Mouse (Mus musculus) MEL (cell line): ENCODE measurements around the gene Gm49391. TPM values are rescaled to one million over a fixed set of nuclear protein-coding genes. Genes with fewer than 3 reads are reported as not detected.
"Not testable (repeated sequence)": the region's sequence is repeated elsewhere in the genome, so short reads cannot be mapped to it uniquely, and the experiment has no call there.

ENCODE experiments used
- DNase-seq: peaks from one replicate; pipeline ENCODE4 v3.0.0; 2011; ENCODE audit warnings: low read depth, low spot score
- H3K27ac ChIP-seq: 2 replicates; pipeline ENCODE4 v1.5.1; 2012; ENCODE audit warnings: low read depth, mild to moderate bottlenecking, control low read depth, low read length, moderate library complexity; ENCODE audit not compliant: control insufficient read depth
- H3K27me3 ChIP-seq, 2 experiments: fragments of 150-350 bp in 1 of 2; sonication (generic) in 1 of 2; 2 replicates each; pipeline ENCODE4 v1.6.1; 2012; ENCODE audit warnings: low read length in 2 of 2, mild to moderate bottlenecking in 2 of 2, improper control_type of control experiment in 1 of 2, moderate library complexity in 1 of 2; ENCODE audit not compliant: insufficient read depth in 2 of 2, control insufficient read depth in 1 of 2
- H3K36me3 ChIP-seq, 2 experiments: 2 replicates each; pipeline ENCODE4 v1.6.1; 2012 to 2014; ENCODE audit warnings: low read length in 2 of 2, improper control_type of control experiment in 1 of 2, inconsistent platforms in 1 of 2, mild to moderate bottlenecking in 1 of 2; ENCODE audit not compliant: insufficient read depth in 2 of 2, control insufficient read depth in 1 of 2
- H3K4me1 ChIP-seq, 2 experiments: fragments of 150-350 bp in 1 of 2; sonication (generic) in 1 of 2; 2 replicates each; pipeline ENCODE4 v1.6.1; 2012; ENCODE audit warnings: low read length in 2 of 2, improper control_type of control experiment in 1 of 2, mild to moderate bottlenecking in 1 of 2; ENCODE audit not compliant: insufficient read depth in 2 of 2, control insufficient read depth in 1 of 2
- H3K4me3 ChIP-seq, 2 experiments: fragments of 150-350 bp in 1 of 2; sonication (generic) in 1 of 2; 2 replicates each; pipeline ENCODE4 v1.5.1; 2012; ENCODE audit warnings: low read depth in 2 of 2, low read length in 2 of 2, mild to moderate bottlenecking in 2 of 2, moderate library complexity in 2 of 2, control low read depth in 1 of 2, improper control_type of control experiment in 1 of 2; ENCODE audit not compliant: control insufficient read depth in 1 of 2, insufficient read depth in 1 of 2
- H3K79me2 ChIP-seq: 2 replicates; pipeline ENCODE4 v1.6.1; 2012; ENCODE audit warnings: mild to moderate bottlenecking, low read length, moderate library complexity; ENCODE audit not compliant: control insufficient read depth, poor library complexity, insufficient read depth
- H3K9ac ChIP-seq: 2 replicates; pipeline ENCODE4 v1.6.1; 2012; ENCODE audit warnings: low read depth, mild to moderate bottlenecking, control low read depth, low read length, moderate library complexity; ENCODE audit not compliant: control insufficient read depth, poor library complexity, severe bottlenecking
- H3K9me3 ChIP-seq: fragments of 150-350 bp; sonication (generic); replicated peaks from 2 replicates; pipeline ENCODE4 v1.6.1; 2012; ENCODE audit warnings: mild to moderate bottlenecking, low read length, improper control_type of control experiment, moderate library complexity; ENCODE audit not compliant: insufficient read depth
- BHLHE40 ChIP-seq: IDR thresholded peaks from 2 replicates; pipeline ENCODE4 v1.6.1; 2012; ENCODE audit warnings: low read depth, mild to moderate bottlenecking, inconsistent platforms, low read length, improper control_type of control experiment, borderline replicate concordance
- EP300 ChIP-seq, 2 experiments: IDR thresholded peaks; 2 replicates each; pipeline ENCODE4 v1.6.1; 2011; ENCODE audit warnings: improper control_type of control experiment in 2 of 2, low read length in 2 of 2, low read depth in 1 of 2, mild to moderate bottlenecking in 1 of 2
- GABPA ChIP-seq: IDR thresholded peaks from 2 replicates; pipeline ENCODE4 v1.6.1; 2012; ENCODE audit warnings: low read depth, mild to moderate bottlenecking, inconsistent platforms, low read length, improper control_type of control experiment, moderate library complexity
- KAT2A ChIP-seq: conservative IDR thresholded peaks from 2 replicates; pipeline ENCODE4 v1.6.1; 2012; ENCODE audit warnings: low read depth, low read length, improper control_type of control experiment, inconsistent platforms
- MAFK ChIP-seq: IDR thresholded peaks from 2 replicates; pipeline ENCODE4 v1.6.1; 2011; ENCODE audit warnings: low read depth, mild to moderate bottlenecking, low read length, improper control_type of control experiment, borderline replicate concordance
- MAZ ChIP-seq: IDR thresholded peaks from 2 replicates; pipeline ENCODE4 v1.6.1; 2012; ENCODE audit warnings: low read depth, mild to moderate bottlenecking, inconsistent platforms, low read length, improper control_type of control experiment
- MXI1 ChIP-seq: IDR thresholded peaks from 2 replicates; pipeline ENCODE4 v1.6.1; 2011; ENCODE audit warnings: mild to moderate bottlenecking, low read depth, low read length, improper control_type of control experiment
- MYB ChIP-seq: IDR thresholded peaks from 2 replicates; pipeline ENCODE4 v1.6.1; 2011; ENCODE audit warnings: mild to moderate bottlenecking, low read depth, low read length, improper control_type of control experiment
- POLR2A ChIP-seq, 2 experiments: IDR thresholded peaks; 2 replicates each; pipeline ENCODE4 v1.6.1; 2011 to 2012; ENCODE audit warnings: low read length in 2 of 2, mild to moderate bottlenecking in 2 of 2, control low read depth in 1 of 2, improper control_type of control experiment in 1 of 2, low read depth in 1 of 2, moderate library complexity in 1 of 2; ENCODE audit not compliant: control insufficient read depth in 1 of 2, insufficient read depth in 1 of 2, poor library complexity in 1 of 2
- POLR2AphosphoS5 ChIP-seq: IDR thresholded peaks from 2 replicates; pipeline ENCODE4 v1.6.1; 2012; ENCODE audit warnings: low read depth, borderline replicate concordance, mild to moderate bottlenecking, inconsistent platforms, low read length, moderate library complexity, mixed read lengths
- RAD21 ChIP-seq: IDR thresholded peaks from 2 replicates; pipeline ENCODE4 v1.6.1; 2011; ENCODE audit warnings: mild to moderate bottlenecking, low read depth, low read length, improper control_type of control experiment
- SMC3 ChIP-seq: IDR thresholded peaks from 2 replicates; pipeline ENCODE4 v1.6.1; 2011; ENCODE audit warnings: low read depth, low read length, improper control_type of control experiment
- TAL1 ChIP-seq: IDR thresholded peaks from 2 replicates; pipeline ENCODE4 v1.6.1; 2012; ENCODE audit warnings: mild to moderate bottlenecking, inconsistent platforms, low read length, moderate library complexity, mixed read lengths
- TBP ChIP-seq: IDR thresholded peaks from 2 replicates; pipeline ENCODE4 v1.8.0; 2011; ENCODE audit warnings: low read depth, low read length, improper control_type of control experiment
- TCF12 ChIP-seq: IDR thresholded peaks from 2 replicates; pipeline ENCODE4 v1.6.1; 2014; ENCODE audit warnings: low read depth, mild to moderate bottlenecking, inconsistent platforms, low read length, improper control_type of control experiment, moderate library complexity
- USF1 ChIP-seq: IDR thresholded peaks from 2 replicates; pipeline ENCODE4 v1.6.1; 2014; ENCODE audit warnings: low read depth, mild to moderate bottlenecking, inconsistent platforms, low read length, improper control_type of control experiment, moderate library complexity
- polyA plus RNA-seq, 2 experiments: library from polyadenylated mRNA; stranded (reverse) in 1 of 2; unstranded in 1 of 2; fragments of >175 nt in 1 of 2; fragments of >200 nt in 1 of 2; gene quantifications; 2 replicates each; pipeline versions ENCODE4 v1.2.1 to v1.2.4; 2012; ENCODE audit warnings: low replicate concordance in 2 of 2, low read depth in 1 of 2; ENCODE audit not compliant: insufficient read length in 2 of 2, insufficient read depth in 1 of 2, missing spikeins in 1 of 2
- total RNA-seq: library from RNA; depleted of rRNA; stranded (reverse); fragments of 300-350 nt; gene quantifications from 2 replicates; pipeline ENCODE4 v1.2.3, GENCODE M21; 2012

Gm49391 gene
- total and polyA plus RNA-seq, 3 experiments = not detected

- TF ChIP-seq MAFK (no peak), GABPA (no peak), TAL1 (no peak), BHLHE40 (no peak), MYB (no peak), POLR2A (IDR thresholded peaks at IDR 0.05; ENCODE audit: control insufficient read depth in 1 of 2, insufficient read depth in 1 of 2, low read depth in 1 of 2, low read length in 2 of 2, poor library complexity in 1 of 2) (no peak), POLR2AphosphoS5 (no peak), KAT2A (no peak), SMC3 (no peak), RAD21 (no peak), USF1 (no peak), MAZ (no peak), MXI1 (no peak), EP300 (IDR thresholded peaks at IDR 0.05; ENCODE audit: low read depth in 1 of 2, low read length in 2 of 2) (no peak), TCF12 (no peak), TBP (no peak)
- Histone ChIP-seq H3K9me3 (no peaks in the 10 kb centered on the region), H3K9ac (no peak overlapping the region), H3K27me3 (no peaks in the 10 kb centered on the region), H3K79me2 (no peaks in the 10 kb centered on the region), H3K27ac (no peak overlapping the region), H3K4me1 (no peaks in the 10 kb centered on the region), H3K4me3 (no peak overlapping the region), H3K36me3 (no peaks in the 10 kb centered on the region)
- no peak for DNase-seq
Measured at GRCm38 (mm10) chr13:60961706-60962105, 25.3 kb upstream of the Gm49391 start.

GRCm38 (mm10) chr13:60941884-60942283 is 5.5 kb upstream of the Gm49391 start, which contains the start of gene Tpbpa:
TSS of gene Tpbpa (minus strand) at chr13:60941984.
- H3K9ac ChIP-seq, H3K36me3 ChIP-seq, H3K27ac ChIP-seq, H3K4me3 ChIP-seq, DNase-seq, H3K27me3 ChIP-seq, H3K4me1 ChIP-seq, H3K9me3 ChIP-seq, H3K79me2 ChIP-seq: not testable (repeated sequence)

- H3K36me3 ChIP-seq, H3K9me3 ChIP-seq, H3K27me3 ChIP-seq, H3K4me3 ChIP-seq, DNase-seq, H3K79me2 ChIP-seq, H3K4me1 ChIP-seq, H3K9ac ChIP-seq, H3K27ac ChIP-seq: not testable (repeated sequence)
Measured at GRCm38 (mm10) chr13:60935490-60935889, 881 bp downstream of the Gm49391 start, which contains the start of gene Gm49393. TSS of gene Gm49393 (minus strand) at chr13:60935590.

GRCm38 (mm10) chr13:60904780-60905179 is 31.6 kb downstream of the Gm49391 start, which contains the start of gene Tpbpb:
TSS of gene Tpbpb (minus strand) at chr13:60904880.
- not testable (repeated sequence) for H3K9ac ChIP-seq, DNase-seq

More at GRCm38 (mm10) chr13:60904780-60905179, 31.6 kb downstream of the Gm49391 start, which contains the start of gene Tpbpb:
- not testable (repeated sequence) for H3K27me3 ChIP-seq, H3K36me3 ChIP-seq, H3K79me2 ChIP-seq, H3K4me1 ChIP-seq, H3K27ac ChIP-seq, H3K9me3 ChIP-seq, H3K4me3 ChIP-seq
